Mouse (Mus musculus): ENCODE measurements around the gene Adamtsl4.

DNA sequence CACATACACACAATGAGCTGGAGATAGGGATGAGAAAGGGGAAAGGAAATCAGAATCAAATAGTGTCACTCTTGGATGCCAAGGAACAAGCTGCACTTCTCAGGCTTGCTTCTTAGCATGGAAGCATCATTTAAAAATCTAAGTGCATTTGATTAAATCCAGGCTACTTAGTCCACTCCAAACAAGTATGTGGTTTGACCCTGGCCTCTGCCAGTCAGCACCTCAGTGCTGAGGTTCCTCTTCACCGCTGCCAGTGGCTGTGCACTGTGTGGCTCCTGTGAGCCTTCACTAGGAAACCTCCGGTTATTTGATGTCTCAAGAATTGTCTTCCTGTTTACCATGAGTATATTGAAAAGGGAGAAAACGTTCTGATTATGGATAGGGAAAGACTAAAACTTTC is 56.9 kb downstream of the Adamtsl4 start:
- TF ChIP-seq POLR2A (IDR thresholded peaks at IDR 0.05; ENCODE audit: low read depth, low read length) (no peak), CTCF (IDR thresholded peaks at IDR 0.05; ENCODE audit: borderline replicate concordance, insufficient read depth, low read length) (no peak)

Data from embryonic fibroblast, embryonic 13.5 days (primary cell).